Mouse (Mus musculus): ENCODE results near the gene Ice1. TPM values are rescaled to one million over a fixed set of nuclear protein-coding genes. Genes with fewer than 3 reads are reported as not detected.

Gene Ice1
- total RNA-seq, 4 experiments from 2014 or later, result 59.3 to 70.0 (median 65.4) TPM

GRCm38 (mm10) chr13:70641381-70641780 lies 3.9 kb upstream of the Ice1 start:
- no peak for DNase-seq (ENCODE audit: low spot score in 2 of 2)

DNA sequence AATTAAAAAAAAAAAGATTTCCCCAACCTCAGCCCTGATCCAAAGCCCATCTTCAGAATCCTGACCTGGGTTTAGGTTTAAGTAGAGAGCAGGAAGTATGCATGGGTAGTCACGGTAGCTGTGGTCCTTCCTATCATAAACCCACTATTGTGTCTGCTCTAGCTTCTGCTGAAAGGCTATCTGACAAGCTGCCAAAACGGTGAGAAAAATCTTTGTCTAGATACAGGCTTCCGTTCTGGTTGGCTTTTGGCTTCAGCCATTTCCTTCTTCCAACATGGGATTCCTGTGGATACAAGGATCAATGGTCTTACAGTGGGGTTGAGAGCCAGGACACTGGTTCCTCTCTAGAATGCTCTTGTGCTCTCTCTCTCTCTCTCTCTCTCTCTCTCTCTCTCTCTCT lies 2.2 kb upstream of the Ice1 start:
- no peak for DNase-seq (ENCODE audit: low spot score in 2 of 2)

GRCm38 (mm10) chr13:70637662-70638291 lies 343 bp upstream of the Ice1 start:
- DNase-seq (ENCODE audit: low spot score in 2 of 2), result peak; percentile 97 to 98

GRCm38 (mm10) chr13:70636706-70637105 lies 728 bp downstream of the Ice1 start:
- no peak for DNase-seq (ENCODE audit: low spot score in 2 of 2)

DNA sequence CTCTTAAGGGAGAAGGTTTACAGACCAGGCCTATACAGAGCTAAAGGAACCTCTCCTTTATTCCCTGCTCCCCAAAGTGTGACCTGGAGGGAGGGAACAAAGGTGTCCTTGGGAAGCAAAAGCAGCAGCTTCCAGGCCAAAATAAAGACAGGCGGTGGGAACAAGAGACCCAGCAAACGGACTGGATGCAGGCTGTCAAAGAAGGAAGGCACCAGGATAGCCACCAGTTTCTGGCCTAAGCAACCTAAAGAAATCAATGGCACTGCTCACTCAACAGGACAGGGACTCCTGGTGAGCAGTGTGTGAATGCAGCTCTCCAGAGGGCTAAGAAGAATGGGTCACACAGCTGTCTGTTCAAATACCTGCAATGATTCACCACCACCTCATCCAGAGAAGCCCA lies 1.8 kb downstream of the Ice1 start:
- no peak for DNase-seq (ENCODE audit: low spot score in 2 of 2)

- no peak for DNase-seq (ENCODE audit: low spot score in 2 of 2)
These were observed 11.0 kb downstream of the Ice1 start for GRCm38 (mm10) chr13:70626416-70626815.

- DNase-seq (ENCODE audit: low spot score in 2 of 2), result no peak
These were observed 11.8 kb downstream of the Ice1 start for GRCm38 (mm10) chr13:70625665-70626064.

GRCm38 (mm10) chr13:70624445-70624844 lies 13.0 kb downstream of the Ice1 start:
- no peak for DNase-seq (ENCODE audit: low spot score in 2 of 2)

GRCm38 (mm10) chr13:70622461-70623057 lies 14.9 kb downstream of the Ice1 start:
- no peak for DNase-seq (ENCODE audit: low spot score in 2 of 2)

GRCm38 (mm10) chr13:70621509-70621908 lies 15.9 kb downstream of the Ice1 start:
- no peak for DNase-seq (ENCODE audit: low spot score in 2 of 2)

- no peak for DNase-seq (ENCODE audit: low spot score in 2 of 2)
These were observed 24.6 kb downstream of the Ice1 start for GRCm38 (mm10) chr13:70612837-70613236.

DNA sequence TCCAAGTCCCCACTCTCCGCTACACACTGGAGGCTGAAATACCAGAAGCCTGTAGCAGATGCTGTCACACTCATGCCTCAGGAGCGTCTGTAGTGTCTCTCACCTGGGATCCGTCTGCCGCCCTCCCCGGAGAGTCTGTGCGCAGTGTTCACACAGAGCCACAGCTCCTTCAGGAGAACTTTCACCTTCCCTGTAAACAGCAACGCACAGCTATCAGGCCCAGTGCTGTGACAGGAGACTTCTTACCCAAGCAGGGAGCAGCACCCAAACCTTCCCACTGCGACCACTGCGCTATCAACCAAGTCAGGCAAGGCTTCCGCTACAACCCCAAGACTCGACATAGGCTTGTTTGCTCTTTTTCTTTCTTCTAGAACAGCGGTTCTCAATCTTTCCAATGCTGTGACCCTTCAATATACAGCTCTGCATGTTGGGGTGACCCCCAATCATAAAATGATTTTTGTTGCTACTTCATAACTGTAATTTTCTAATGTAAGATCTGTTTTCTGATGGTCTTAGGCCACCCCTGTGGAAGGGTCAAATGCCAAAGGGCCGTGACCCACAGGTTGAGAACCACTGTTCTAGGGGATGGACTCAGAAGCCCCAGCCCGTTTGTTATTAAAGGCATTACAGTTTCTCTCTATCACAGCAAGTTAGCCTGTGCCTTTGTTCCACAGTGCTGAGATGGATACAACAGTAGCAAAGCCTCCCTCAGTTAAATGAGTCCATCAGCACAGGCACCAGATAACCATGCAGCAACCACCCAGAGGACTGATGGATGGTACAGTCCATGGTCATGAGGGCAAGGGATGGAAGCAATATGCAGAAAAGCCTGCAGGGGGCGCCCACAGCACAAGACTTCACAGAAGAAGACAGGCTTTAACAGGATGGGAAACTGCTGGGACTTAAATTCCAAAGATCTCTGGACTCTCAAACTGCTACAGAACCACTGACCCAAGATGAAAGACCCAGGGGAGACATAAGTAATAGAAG lies 26.7 kb downstream of the Ice1 start:
- peak in 1 of 2 experiments; percentile 78 for DNase-seq (ENCODE audit: low spot score in 2 of 2)

DNA sequence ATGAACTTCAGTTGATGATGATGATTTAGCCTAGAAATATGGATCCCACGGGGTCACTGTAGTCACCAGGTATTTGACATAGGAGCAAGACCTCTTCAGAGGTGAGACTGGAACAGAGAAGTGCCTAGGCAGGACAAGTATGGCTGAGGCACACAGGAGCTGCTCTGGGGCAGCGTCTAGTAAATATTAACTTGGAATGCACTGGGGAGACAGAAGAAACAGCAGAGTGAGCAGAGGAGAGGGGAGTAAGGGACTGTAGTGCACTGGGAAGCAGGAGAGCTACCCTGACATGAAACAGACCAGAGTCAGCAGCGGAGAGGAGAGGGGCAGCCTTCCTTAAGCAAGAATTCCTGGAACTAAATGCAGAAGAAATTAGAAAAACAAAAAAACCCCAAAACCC lies 27.8 kb downstream of the Ice1 start:
- no peak for DNase-seq (ENCODE audit: low spot score in 2 of 2)

DNA sequence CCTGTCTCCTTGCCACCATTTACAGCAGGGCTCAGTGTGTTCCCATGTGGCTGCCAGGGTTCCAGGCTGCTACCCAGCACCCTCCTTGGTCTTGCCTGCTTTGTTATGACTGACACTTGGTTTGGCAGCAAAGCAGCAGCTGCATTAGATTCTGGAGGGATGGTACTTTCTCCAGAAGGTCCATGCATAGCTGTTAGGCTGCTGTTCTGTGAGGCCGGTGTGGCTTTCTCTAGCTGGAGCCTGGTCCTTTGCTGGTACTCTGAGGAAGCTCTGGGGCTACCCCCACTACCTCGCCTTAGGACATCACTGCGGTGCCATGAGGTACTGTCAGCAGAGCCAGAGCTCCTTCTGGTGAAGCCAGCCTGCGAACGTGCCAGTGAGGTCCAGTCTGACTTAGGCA lies 32.1 kb downstream of the Ice1 start:
- DNase-seq (ENCODE audit: low spot score in 2 of 2), result no peak

DNA sequence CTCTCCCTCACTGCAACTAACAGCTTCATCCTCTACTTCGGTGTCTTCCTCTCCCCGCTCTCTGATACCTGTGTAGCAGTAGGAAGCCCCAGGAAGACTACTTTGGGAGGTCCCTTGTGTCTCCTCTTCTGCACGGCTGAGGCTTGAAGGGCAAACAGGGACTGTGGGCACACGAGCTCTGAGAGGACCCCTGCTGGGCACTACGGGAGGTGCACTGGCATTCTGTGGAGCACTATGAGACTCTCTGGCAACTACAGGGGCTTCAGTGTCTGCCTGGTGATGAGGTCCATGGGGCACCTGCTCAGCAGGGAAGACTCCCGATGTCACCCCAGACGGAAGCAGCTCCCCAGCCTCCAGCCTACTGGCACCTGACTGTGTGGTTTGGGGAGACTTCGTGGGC lies 32.7 kb downstream of the Ice1 start:
- DNase-seq (ENCODE audit: low spot score in 2 of 2), result no peak

- no peak for DNase-seq (ENCODE audit: low spot score in 2 of 2)
These were observed 35.9 kb downstream of the Ice1 start for GRCm38 (mm10) chr13:70601566-70601965.

DNA sequence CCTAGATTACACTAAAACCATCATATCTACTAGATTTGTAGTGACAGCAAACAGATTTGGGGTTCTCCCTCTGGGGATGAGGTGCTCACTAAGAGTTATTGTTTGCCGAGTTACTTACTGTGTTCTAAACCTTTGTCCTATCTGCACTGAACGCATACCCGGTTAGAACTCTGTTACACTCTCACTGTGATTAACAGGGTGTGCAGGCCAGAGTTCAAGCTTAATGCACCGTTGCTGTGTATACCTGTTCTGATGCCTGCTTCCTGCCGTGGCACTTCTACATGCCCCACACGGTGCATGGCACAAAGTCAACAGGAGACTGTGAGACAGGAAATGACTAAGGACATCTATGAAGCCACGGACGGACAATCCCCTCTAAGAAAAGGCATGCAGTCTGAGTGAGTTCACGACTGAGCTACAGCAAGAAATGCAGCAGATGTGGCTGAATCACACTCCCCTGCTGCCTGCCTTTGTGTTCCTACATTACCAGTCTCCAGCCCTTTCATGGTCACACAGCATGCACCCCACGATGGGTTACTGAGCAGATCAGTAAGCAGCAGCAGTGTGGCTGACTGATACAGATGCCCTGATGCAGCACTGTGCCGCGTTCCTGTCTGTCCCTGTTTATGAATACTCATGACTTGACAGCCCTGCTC lies 37.3 kb downstream of the Ice1 start:
- DNase-seq (ENCODE audit: low spot score in 2 of 2), result no peak

DNA sequence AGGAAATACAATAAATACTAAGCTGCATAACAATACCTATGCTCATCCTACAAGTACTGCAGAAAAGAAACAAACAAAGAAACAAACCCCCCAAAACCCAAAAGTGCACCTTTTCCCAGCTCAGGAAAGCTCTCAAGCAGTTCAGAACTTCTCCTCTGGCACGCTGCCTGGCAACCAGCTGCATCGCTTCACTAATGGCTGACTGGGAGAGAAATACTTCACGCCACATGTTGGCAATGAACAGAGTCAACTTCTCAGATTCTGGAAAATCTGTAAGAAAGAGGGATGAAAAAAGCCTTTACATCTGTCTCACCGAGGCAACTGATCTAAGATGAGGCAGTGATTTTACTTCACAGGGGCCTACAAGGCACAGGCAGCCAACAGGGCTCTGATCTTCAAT lies 38.5 kb downstream of the Ice1 start:
- no peak for DNase-seq (ENCODE audit: low spot score in 2 of 2)

DNA sequence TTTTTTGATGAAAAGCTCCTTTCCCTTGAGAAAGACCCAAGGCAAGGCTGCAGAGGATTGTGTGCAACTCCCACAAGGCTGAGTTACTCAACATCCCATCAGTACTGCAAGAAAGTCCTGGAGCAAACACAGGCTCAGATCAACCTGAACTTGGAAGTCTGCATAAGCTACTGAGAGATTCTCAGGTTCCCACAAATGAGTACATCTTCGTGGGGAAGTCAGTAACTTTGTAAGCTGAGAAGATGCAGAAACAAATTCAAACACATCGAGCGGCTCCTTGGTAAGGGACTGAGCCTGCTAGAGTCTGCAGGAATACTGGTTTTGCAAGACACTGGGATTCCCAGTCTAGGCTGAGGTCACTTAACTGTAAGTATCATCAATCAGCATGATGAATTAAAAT lies 40.5 kb downstream of the Ice1 start:
- no peak for DNase-seq (ENCODE audit: low spot score in 2 of 2)

DNA sequence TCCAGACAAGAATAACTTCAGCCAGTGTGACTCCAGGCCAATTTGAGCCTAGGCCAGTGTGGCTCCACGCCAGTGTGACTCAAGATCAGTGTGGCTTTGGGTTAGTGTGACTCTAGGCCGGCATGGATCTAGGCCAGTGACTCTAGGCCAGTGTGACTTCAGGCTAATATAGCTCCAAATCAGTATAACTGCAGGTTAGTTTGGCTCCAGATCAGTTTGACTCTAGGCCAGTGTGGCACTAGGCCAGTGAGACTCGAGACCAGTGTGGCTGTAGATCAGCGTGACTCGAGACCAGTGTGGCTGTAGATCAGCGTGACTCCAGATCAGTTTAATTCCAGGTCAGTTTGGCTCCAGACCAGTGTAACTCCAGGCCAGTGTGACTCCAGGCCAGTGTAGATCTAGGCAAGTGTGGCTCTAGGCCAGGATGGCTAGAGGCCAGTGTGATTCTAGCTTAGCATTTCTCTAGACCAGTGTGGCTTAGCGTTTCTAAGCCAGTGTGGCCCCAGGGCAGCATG lies 47.1 kb downstream of the Ice1 start:
- DNase-seq (ENCODE audit: low spot score in 2 of 2), result peak in 1 of 2 experiments; percentile 38

DNA sequence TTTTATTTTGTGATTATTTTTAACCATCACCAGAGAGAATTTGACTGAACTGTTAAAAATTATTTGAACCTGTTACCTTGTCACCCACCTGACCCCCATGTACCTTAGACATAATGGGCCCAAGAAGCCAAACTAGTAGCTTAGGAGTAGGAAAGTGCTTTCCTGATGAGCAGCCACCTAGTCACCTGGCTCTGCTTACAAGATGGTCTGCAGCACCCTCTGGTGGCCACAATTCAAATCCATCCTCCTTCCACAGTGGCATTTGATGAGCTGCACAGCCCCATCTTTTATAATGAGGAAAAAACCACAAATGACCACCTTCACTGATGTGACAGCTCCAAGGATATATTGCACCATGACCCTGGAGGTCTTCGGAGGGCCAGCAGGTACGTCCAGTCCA lies 50.5 kb downstream of the Ice1 start:
- DNase-seq (ENCODE audit: low spot score in 2 of 2), result peak in 1 of 2 experiments; percentile 73

Measured in layer of hippocampus, adult 8-10 months (tissue).